Mouse (Mus musculus) layer of hippocampus, postnatal 36 days (tissue): ENCODE measurements at regions not wholly inside any gene's neighbourhood (a gene's known extent, or its start where the extent isn't known, plus 50 kb on each side); places are given as distances from the start of the nearest gene placed in this dataset.
A peak's percentile ranks its signal among the peaks of the same experiment; 100 is the strongest.

Experiments
- DNase-seq, 2 experiments: peaks; one replicate each; pipeline ENCODE4 v3.0.0; 2022

GRCm38 (mm10) chr1:176683146-176683545 is 130.7 kb downstream of the Cep170 start:
- no peak for DNase-seq

GRCm38 (mm10) chr1:176681971-176682370 is 131.9 kb downstream of the Cep170 start:
- DNase-seq = no peak

GRCm38 (mm10) chr1:176675184-176675583 is 138.7 kb downstream of the Cep170 start:
- no peak for DNase-seq

- no peak for DNase-seq
Measured at GRCm38 (mm10) chr1:176671081-176671480, 142.8 kb downstream of the Cep170 start.

- DNase-seq = peak; percentile 10 to 20
Measured at GRCm38 (mm10) chr1:176667552-176668306, 146.1 kb downstream of the Cep170 start.

- no peak for DNase-seq
Measured at GRCm38 (mm10) chr1:176660286-176660685, 153.6 kb downstream of the Cep170 start.

GRCm38 (mm10) chr1:176658639-176659038 is 155.2 kb downstream of the Cep170 start:
- no peak for DNase-seq

- no peak for DNase-seq
Measured at GRCm38 (mm10) chr1:176655487-176656333, 158.2 kb downstream of the Cep170 start.

- DNase-seq = no peak
Measured at GRCm38 (mm10) chr1:176644248-176644647, 169.6 kb downstream of the Cep170 start.

- no peak for DNase-seq
Measured at GRCm38 (mm10) chr1:176623171-176623570, 190.7 kb downstream of the Cep170 start.

- no peak for DNase-seq
Measured at GRCm38 (mm10) chr1:176622213-176622612, 191.7 kb downstream of the Cep170 start.

- no peak for DNase-seq
Measured at GRCm38 (mm10) chr1:176621285-176621684, 192.6 kb downstream of the Cep170 start.

- peak in 1 of 2 experiments; percentile 3 for DNase-seq
Measured at GRCm38 (mm10) chr1:176618896-176619295, 195.0 kb downstream of the Cep170 start.

GRCm38 (mm10) chr1:176615673-176616072 is 198.2 kb downstream of the Cep170 start:
- no peak for DNase-seq

GRCm38 (mm10) chr1:176594312-176594711 is 219.6 kb downstream of the Cep170 start:
- no peak for DNase-seq

GRCm38 (mm10) chr1:176588144-176588543 is 225.7 kb downstream of the Cep170 start:
- no peak for DNase-seq

GRCm38 (mm10) chr1:176573703-176574102 is 240.2 kb downstream of the Cep170 start:
- DNase-seq = no peak

GRCm38 (mm10) chr1:176558457-176559415 is 255.1 kb downstream of the Cep170 start:
- DNase-seq = no peak

- DNase-seq = peak; percentile 5 to 12
Measured at GRCm38 (mm10) chr1:176534417-176534816, 259.3 kb upstream of the Pld5 start.

GRCm38 (mm10) chr1:176529037-176529436 is 253.9 kb upstream of the Pld5 start:
- no peak for DNase-seq

GRCm38 (mm10) chr1:176511467-176511866 is 236.4 kb upstream of the Pld5 start:
- DNase-seq = no peak

- DNase-seq = no peak
Measured at GRCm38 (mm10) chr1:176505441-176505840, 230.3 kb upstream of the Pld5 start.
